Mouse (Mus musculus): Measurements from ENCODE around the gene Klhl29.

DNA sequence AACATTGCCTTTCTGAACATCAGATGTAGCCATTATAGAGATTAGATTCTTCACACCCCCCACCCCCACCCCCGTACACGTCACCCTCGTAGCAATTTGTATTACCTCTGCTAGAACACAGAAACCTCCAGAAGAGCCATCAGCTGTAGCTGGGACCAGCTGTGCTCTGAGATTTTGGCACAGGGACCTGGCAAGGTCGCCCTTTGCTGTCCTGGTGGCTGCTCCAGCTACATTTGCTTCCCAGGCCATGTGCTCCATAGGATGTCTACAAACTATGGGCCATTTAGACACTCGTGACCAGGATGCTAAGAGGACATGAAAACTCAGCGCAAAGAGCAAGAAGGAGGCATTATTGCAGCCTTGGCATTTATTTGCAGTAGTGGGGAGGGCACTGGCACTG is 39.2 kb downstream of the Klhl29 start:
- TF ChIP-seq USF1 (IDR thresholded peaks at IDR 0.05; ENCODE audit: low read depth) (no peak), POLR2A (IDR thresholded peaks at IDR 0.05; ENCODE audit: insufficient read length, low read depth) (no peak), REST (IDR thresholded peaks at IDR 0.05; ENCODE audit: insufficient read depth, insufficient read length) (no peak), MYOG (IDR thresholded peaks at IDR 0.05; ENCODE audit: control insufficient read depth in 1 of 3, insufficient read depth in 1 of 3, insufficient read length in 2 of 3, low read depth in 2 of 3) (no peak), MAX (IDR thresholded peaks at IDR 0.05; ENCODE audit: low read depth) (no peak), TCF12 (IDR thresholded peaks at IDR 0.05; ENCODE audit: insufficient read depth, poor library complexity, severe bottlenecking) (no peak), POLR2AphosphoS2 (IDR thresholded peaks at IDR 0.05; ENCODE audit: insufficient read length, low read depth) (no peak)

Measured in myocyte (in vitro differentiated cells).